Mouse (Mus musculus): ENCODE results near the gene Foxn2. TPM values are rescaled to one million over a fixed set of nuclear protein-coding genes. Genes with fewer than 3 reads are reported as not detected.
"Not testable (repeated sequence)": the region's sequence is repeated elsewhere in the genome, so short reads cannot be mapped to it uniquely, and the experiment has no call there.

Gene Foxn2
- 10 to 100 TPM in 1 of 2 experiments, 1 to 10 TPM in 1; 9.3 to 10.2 TPM for total RNA-seq (2021)

GRCm38 (mm10) chr17:88440285-88441000 lies at the start of gene Foxn2:
TSS of gene Foxn2 (plus strand) at chr17:88440711.
- DNase-seq (ENCODE audit: low spot score): peak; percentile 89
- intact Hi-C loops (cut with DNase I): loop anchor here (1.0 to 10.0 kb wide), 4 partner anchors 72 to 376 kb away; partner anchors contain the start of genes Fbxo11 and Ppp1r21

GRCm38 (mm10) chr17:88397501-88397900 lies 43.0 kb upstream of the Foxn2 start:
- intact Hi-C loops (cut with DNase I): no loop called here
- DNase-seq (ENCODE audit: low spot score): no peak

DNA sequence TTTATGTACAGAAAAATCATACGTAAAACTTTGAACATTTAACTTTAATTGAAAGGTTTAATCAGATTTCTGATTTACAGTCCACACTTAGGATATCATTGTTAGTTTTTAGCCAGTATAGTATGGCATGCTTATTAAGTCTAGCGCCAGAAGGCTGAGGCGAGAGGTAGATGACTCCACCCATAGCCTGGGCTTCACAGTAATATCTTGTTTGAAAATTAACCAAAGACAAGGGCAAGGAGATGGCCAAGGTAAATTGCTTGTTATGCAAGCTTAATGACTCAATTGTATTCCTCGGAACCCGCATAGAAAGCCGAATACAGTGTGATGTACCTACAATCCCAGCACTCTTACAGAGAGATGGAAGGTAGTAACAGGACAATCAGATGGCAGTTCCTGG lies 42.4 kb upstream of the Foxn2 start:
- intact Hi-C loops (cut with DNase I): no loop called here
- DNase-seq (ENCODE audit: low spot score): no peak

GRCm38 (mm10) chr17:88398854-88399253 lies 41.7 kb upstream of the Foxn2 start:
- no peak for DNase-seq (ENCODE audit: low spot score)
- intact Hi-C loops (cut with DNase I): no loop called here

GRCm38 (mm10) chr17:88400122-88400521 lies 40.4 kb upstream of the Foxn2 start:
- DNase-seq (ENCODE audit: low spot score): no peak
- intact Hi-C loops (cut with DNase I): no loop called here

DNA sequence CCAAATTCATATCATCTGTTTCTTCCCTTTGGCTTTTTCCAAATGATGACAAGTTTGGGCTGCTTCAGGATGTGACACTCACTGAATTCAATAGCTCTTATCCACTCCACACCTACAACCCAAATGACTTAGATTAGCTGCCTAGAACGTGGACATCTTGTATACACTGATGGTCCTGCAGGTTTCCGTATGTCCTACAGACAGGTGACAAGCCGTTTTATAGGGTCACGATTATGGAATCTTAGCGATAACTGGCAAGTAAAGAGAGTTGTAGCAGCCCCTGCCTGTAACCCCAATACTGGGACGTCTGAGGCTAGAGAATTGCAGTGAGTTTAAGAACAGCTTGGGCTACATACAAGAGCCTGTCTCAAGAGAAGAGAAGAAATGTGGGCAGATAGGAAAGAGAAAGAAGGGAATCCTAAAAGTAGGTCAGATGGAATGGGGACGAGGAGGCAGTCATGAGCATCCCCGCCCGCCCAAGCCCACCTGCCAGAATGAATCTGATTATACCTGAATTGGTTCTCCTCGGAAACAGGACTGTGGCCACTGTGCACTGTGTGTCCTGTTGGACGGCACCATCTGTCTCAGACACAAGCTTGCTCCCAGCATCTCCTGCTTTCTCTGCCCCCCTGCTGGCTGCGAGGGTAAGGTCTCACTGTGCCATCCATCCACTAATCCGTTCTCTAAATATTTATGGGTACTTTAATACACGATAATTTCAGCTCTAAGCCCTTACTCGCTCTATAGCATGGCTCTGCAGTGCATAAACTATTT lies 39.6 kb upstream of the Foxn2 start:
- intact Hi-C loops (cut with DNase I): no loop called here
- no peak for DNase-seq (ENCODE audit: low spot score)

GRCm38 (mm10) chr17:88403269-88403668 lies 37.2 kb upstream of the Foxn2 start:
- intact Hi-C loops (cut with DNase I): no loop called here
- DNase-seq (ENCODE audit: low spot score): no peak

- DNase-seq (ENCODE audit: low spot score): no peak
- intact Hi-C loops (cut with DNase I): no loop called here
Observed at GRCm38 (mm10) chr17:88404471-88404870, 36.0 kb upstream of the Foxn2 start.

DNA sequence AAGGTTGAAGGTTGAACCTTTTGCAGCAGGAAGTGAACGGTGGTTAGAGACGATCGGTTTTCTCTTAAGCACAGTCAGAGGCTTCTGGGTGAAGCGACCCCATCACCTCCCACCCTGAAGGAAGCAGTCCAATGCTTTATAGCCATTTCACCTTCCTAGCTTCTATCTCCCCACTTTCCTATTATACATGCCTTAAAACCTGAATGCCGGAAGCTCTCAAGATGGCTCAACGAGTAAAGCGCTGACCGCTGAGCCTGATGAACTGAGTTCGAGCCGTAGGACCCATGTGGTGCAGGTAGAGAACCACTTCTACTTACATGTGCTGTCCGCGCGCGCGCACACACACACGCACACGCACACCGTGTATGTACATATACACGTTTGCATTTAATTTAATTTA lies 35.4 kb upstream of the Foxn2 start:
- intact Hi-C loops (cut with DNase I): no loop called here
- DNase-seq (ENCODE audit: low spot score): no peak

DNA sequence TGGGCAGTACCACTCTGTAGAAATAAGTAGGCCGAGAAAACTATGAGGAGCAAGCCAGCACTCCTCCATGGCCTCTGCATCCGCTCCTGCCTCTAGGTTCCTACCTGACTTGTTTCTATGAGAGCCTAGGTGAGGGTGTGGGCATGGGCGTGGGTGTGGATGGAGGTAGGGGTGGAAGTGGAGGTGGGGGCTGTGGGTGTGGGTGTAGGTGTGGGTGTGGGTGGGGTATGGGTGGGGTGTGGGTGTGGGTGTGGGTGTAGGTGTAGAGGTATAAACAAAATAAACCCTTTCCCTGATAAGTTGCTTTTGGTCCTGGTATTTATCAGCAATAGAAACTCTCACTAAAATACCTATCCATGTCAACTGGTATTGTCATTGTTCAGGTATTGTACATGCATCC lies 30.8 kb upstream of the Foxn2 start:
- intact Hi-C loops (cut with DNase I): no loop called here
- DNase-seq (ENCODE audit: low spot score): no peak

GRCm38 (mm10) chr17:88413155-88413836 lies 27.2 kb upstream of the Foxn2 start:
- intact Hi-C loops (cut with DNase I): no loop called here
- DNase-seq (ENCODE audit: low spot score): no peak

DNA sequence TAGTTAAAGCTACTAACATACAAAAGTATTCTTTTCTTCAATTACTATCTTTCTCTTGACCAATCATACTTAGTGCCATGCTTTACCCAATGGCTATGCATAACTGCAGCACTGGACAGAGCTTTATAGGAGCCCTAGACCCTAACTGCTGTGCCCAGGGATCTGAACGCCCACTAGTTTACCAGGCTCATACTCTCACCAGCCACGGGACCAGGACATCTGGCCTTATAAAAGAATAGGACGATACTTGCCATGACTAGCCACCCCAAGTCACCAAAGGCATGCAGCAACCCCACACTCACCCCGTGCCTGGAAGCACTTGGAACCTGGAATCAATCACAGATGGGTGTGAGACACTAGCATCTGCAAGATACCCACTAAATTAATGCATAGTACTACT lies 20.1 kb upstream of the Foxn2 start:
- no peak for DNase-seq (ENCODE audit: low spot score)
- intact Hi-C loops (cut with DNase I): no loop called here

DNA sequence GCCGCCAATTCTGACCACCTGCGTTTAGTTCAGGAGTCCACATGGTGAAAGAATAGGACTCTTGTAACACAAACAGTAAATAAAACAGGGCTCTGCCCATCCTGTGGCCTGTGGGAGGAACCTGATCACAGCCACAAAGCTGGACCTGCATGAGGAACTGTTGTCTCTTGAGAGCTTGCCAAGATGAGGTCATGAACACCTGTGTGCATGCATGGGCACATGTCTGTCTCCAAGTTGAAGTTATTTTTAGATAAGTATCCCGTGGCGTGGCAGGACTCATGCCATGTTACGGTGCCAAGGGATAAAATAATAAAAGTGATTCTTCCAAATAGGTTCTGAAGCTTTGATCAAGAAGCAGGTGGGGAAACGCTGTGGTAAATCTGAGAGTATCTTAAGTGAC lies 19.3 kb upstream of the Foxn2 start:
- no peak for DNase-seq (ENCODE audit: low spot score)
- intact Hi-C loops (cut with DNase I): no loop called here

- no peak for DNase-seq (ENCODE audit: low spot score)
- intact Hi-C loops (cut with DNase I): no loop called here
Observed at GRCm38 (mm10) chr17:88430719-88431118, 9.8 kb upstream of the Foxn2 start.

GRCm38 (mm10) chr17:88431486-88431885 lies 9.0 kb upstream of the Foxn2 start:
- no peak for DNase-seq (ENCODE audit: low spot score)
- intact Hi-C loops (cut with DNase I): no loop called here

DNA sequence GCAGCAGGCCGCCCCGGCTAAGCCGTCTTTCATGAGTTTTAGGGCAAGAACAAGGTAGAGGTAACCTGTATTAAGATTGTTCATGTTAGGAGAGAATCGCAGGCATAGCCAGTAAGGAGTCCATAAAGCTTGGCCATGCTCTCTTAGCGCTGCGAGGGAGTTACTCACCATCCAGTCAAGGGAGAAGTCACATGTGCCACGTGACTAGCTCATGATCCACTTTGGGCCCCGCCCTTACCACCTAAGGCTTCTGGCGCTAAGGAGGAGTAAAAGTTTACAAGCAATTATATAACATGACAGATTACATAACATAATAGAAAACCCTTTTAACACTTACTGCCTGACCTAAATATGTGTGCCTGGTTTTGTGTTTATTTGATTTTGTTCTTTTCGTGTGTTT lies 8.5 kb upstream of the Foxn2 start:
- DNase-seq (ENCODE audit: low spot score): no peak
- intact Hi-C loops (cut with DNase I): no loop called here

DNA sequence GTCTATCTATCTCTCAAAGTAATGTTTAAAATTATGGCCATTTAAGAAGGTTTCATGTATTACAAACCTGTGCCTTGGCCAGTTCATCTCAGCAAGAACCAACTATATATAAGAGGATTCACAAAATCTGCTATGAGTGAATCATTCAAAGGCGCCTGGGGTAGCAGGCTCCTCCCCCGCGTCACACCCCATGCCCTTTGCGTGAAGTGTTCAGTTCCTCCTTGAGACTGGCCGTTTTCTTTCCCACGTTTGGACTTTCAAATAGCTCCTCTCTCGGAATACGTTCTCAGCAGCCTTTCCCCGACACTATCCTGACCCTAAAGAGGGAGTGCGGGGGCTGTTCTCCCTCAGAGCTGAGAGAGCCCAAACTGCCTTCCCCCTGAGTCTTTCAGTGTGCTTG lies 5.2 kb upstream of the Foxn2 start:
- DNase-seq (ENCODE audit: low spot score): no peak
- intact Hi-C loops (cut with DNase I): no loop called here

GRCm38 (mm10) chr17:88436284-88436683 lies 4.2 kb upstream of the Foxn2 start:
- DNase-seq (ENCODE audit: low spot score): no peak
- intact Hi-C loops (cut with DNase I): no loop called here

- intact Hi-C loops (cut with DNase I); DNase-seq (ENCODE audit: low spot score): not testable (repeated sequence)
Observed at GRCm38 (mm10) chr17:88436749-88437148, 3.8 kb upstream of the Foxn2 start.

GRCm38 (mm10) chr17:88437391-88437790 lies 3.1 kb upstream of the Foxn2 start:
- intact Hi-C loops (cut with DNase I): no loop called here

GRCm38 (mm10) chr17:88439536-88440050 lies 918 bp upstream of the Foxn2 start:
- intact Hi-C loops (cut with DNase I): loop anchor here (1.0 to 10.0 kb wide), 4 partner anchors 73 to 375 kb away; partner anchors contain the start of genes Fbxo11 and Ppp1r21
- DNase-seq (ENCODE audit: low spot score): no peak

More at GRCm38 (mm10) chr17:88437391-88437790, 3.1 kb upstream of the Foxn2 start:
- no peak for DNase-seq (ENCODE audit: low spot score)

Measured in heart, postnatal 25 days (tissue).